Mouse (Mus musculus) ES-E14 (cell line): ENCODE measurements around the gene Spata2l.

Experiments
- CHD2 ChIP-seq: IDR thresholded peaks from 2 replicates; pipeline ENCODE4 v1.6.1; 2014; ENCODE audit warnings: mild to moderate bottlenecking, low read depth, low read length, inconsistent platforms
- HCFC1 ChIP-seq: IDR thresholded peaks from 2 replicates; pipeline ENCODE4 v1.6.1; 2012; ENCODE audit warnings: low read length, inconsistent platforms, borderline replicate concordance; ENCODE audit not compliant: insufficient read depth
- MAFK ChIP-seq: IDR thresholded peaks from 2 replicates; pipeline ENCODE4 v1.6.1; 2014; ENCODE audit warnings: mild to moderate bottlenecking, low read depth, low read length, inconsistent platforms; ENCODE audit not compliant: insufficient read depth
- ZC3H11A ChIP-seq: IDR thresholded peaks from 2 replicates; pipeline ENCODE4 v1.6.1; 2012; ENCODE audit warnings: low read depth, mild to moderate bottlenecking, inconsistent platforms, low read length, borderline replicate concordance

DNA sequence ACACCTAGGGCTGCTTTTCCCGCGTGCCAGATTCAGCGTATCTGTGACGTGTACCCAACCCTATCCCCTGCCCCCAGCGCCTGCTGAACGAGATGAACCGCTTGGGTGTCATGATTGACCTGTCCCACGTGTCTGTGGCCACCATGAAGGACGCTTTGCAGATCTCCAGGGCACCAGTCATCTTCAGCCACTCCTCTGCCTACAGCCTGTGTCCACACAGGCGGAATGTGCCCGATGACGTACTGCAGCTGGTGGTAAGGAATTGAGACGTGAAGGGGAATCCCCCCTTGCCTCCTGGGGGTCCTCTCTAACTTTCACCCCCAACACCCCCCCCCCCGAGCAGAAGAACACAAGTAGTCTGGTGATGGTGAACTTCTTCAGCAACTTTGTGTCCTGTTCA is 36.2 kb downstream of the Spata2l start:
- no peak for TF ChIP-seq HCFC1
- TF ChIP-seq ZC3H11A = no peak
- TF ChIP-seq CHD2 = no peak
- TF ChIP-seq MAFK = no peak
